Mouse (Mus musculus) left cerebral cortex, postnatal 36 days (tissue): ENCODE results near the gene Bpi. TPM values are rescaled to one million over a fixed set of nuclear protein-coding genes. Genes with fewer than 3 reads are reported as not detected.

Experiments used
- microRNA-seq: library from miRNA; unstranded; fragments of <30 nt; microRNA quantifications from one replicate; pipeline ENCODE4 v1.2.0, GENCODE M21; 2022
- total RNA-seq, 2 experiments: library from RNA; stranded (reverse); gene quantifications; 2 replicates each; pipeline ENCODE4 v1.2.3; 2021

Bpi gene
- total RNA-seq, 2 experiments from 2014 or later: not detected

Small RNAs within 50 kb of the gene (microRNA-seq; reads per million reads assigned to microRNA genes)
- gene Mir7685: not detected

Other genes with a start within 250 kb of the Bpi start
- gene Tti1, start 229.7 kb upstream of the Bpi start, total RNA-seq: 10 to 100 TPM; 19.7 to 21.1 TPM
- 10 to 100 TPM; 50.9 to 58.1 TPM for gene Rprd1b, start 229.6 kb upstream of the Bpi start, total RNA-seq
- gene Tgm2, start 111.7 kb upstream of the Bpi start, total RNA-seq: 10 to 100 TPM; 11.2 to 11.5 TPM
- gene D630003M21Rik, start 28.9 kb upstream of the Bpi start, total RNA-seq: 1 to 10 TPM; 3.5 TPM
- 1 to 10 TPM; 1.6 to 2.2 TPM for gene Lbp, start 48.4 kb downstream of the Bpi start, total RNA-seq
- gene Snhg11, start 117.5 kb downstream of the Bpi start, total RNA-seq: 100 to 1,000 TPM; 386 to 903 TPM
- gene Ralgapb, start 151.8 kb downstream of the Bpi start, total RNA-seq: 100 to 1,000 TPM; 107 to 109 TPM
- not detected for gene Adig, start 244.5 kb downstream of the Bpi start, total RNA-seq